Mouse (Mus musculus) midbrain, embryonic 12.5 days (tissue): ENCODE measurements around the gene Wipf1. TPM values are rescaled to one million over a fixed set of nuclear protein-coding genes. Genes with fewer than 3 reads are reported as not detected.
"Not testable (repeated sequence)": the region's sequence is repeated elsewhere in the genome, so short reads cannot be mapped to it uniquely, and the experiment has no call there.

ENCODE experiments used
- ATAC-seq: fragments of 200-750 bp; cut with Nextera tagmentation; 2 replicates; pipeline ENCODE4 v1.8.0; 2017; ENCODE audit warnings: low read depth, moderate TSS enrichment, moderate library complexity; ENCODE audit not compliant: low FRiP score
- H3K27ac ChIP-seq: fragments of 300-500 bp; sonication (generic); replicated peaks from 2 replicates; pipeline ENCODE4 v1.5.1; 2016; ENCODE audit warnings: mild to moderate bottlenecking
- H3K27me3 ChIP-seq: fragments of 300-500 bp; sonication (generic); 2 replicates; pipeline ENCODE4 v1.6.1; 2016; ENCODE audit warnings: mild to moderate bottlenecking
- H3K36me3 ChIP-seq: fragments of 300-500 bp; sonication (generic); 2 replicates; pipeline ENCODE4 v1.6.1; 2016
- H3K4me1 ChIP-seq: fragments of 300-500 bp; sonication (generic); 2 replicates; pipeline ENCODE4 v1.6.1; 2016
- H3K4me2 ChIP-seq: fragments of 300-500 bp; sonication (generic); replicated peaks from 2 replicates; pipeline ENCODE4 v1.6.1; 2016; ENCODE audit warnings: mild to moderate bottlenecking, moderate library complexity
- H3K4me3 ChIP-seq: fragments of 300-500 bp; sonication (generic); 2 replicates; pipeline ENCODE4 v1.5.1; 2016; ENCODE audit warnings: mild to moderate bottlenecking
- H3K9ac ChIP-seq: fragments of 300-500 bp; sonication (generic); replicated peaks from 2 replicates; pipeline ENCODE4 v1.6.1; 2016; ENCODE audit warnings: mild to moderate bottlenecking, moderate library complexity
- H3K9me3 ChIP-seq: fragments of 300-500 bp; sonication (generic); 2 replicates; pipeline ENCODE4 v1.6.1; 2016; ENCODE audit warnings: mild to moderate bottlenecking
- WGBS: fragments of 180-500 bp; shearing (Covaris S2); methylation state at CpG from one replicate; pipeline ENCODE4 v1.1.7; 2016; 5-methylcytosine and 5-hydroxymethylcytosine counted together
- polyA plus RNA-seq: library from polyadenylated mRNA; unstranded; fragments of >200 nt; fragmentation: Nextera tagmentation; extraction: Ambion mirVana; gene quantifications from 2 replicates; pipeline ENCODE4 v1.2.1, GENCODE M21; 2016

Gene Wipf1
- polyA plus RNA-seq, 1 experiment from 2014 or later, result 5.3 TPM

- peak; percentile 71; the same call in 1 of the 2 replicates for ATAC-seq
- no peak overlapping the region for H3K27ac ChIP-seq
- H3K36me3 ChIP-seq, result no peaks in the 10 kb centered on the region
- peak overlapping the region; percentile 72 for H3K4me2 ChIP-seq
- no peaks in the 10 kb centered on the region for H3K9me3 ChIP-seq
- H3K27me3 ChIP-seq, result 0 out of 2 replicates have a peak, but pooled peaks cover 3% of the 10 kb centered on the region
- H3K9ac ChIP-seq, result 0 out of 2 replicates have a peak overlapping the region, but pooled peaks have one; percentile 15
- peak overlapping the region; percentile 44 for H3K4me3 ChIP-seq
- 2% methylated on average over 8 of the region's 8 CpGs for WGBS
- peaks cover 13% of the 10 kb centered on the region; the same call in 1 of the 2 replicates for H3K4me1 ChIP-seq
These were observed 32.1 kb upstream of the Wipf1 start for GRCm38 (mm10) chr2:73561665-73562063.

GRCm38 (mm10) chr2:73560899-73561664 lies 31.5 kb upstream of the Wipf1 start:
- WGBS, result 1% methylated on average over 19 of the region's 23 CpGs
- ATAC-seq, result peak; percentile 60
- H3K4me1 ChIP-seq, result peaks cover 11% of the 10 kb centered on the region; the same call in 1 of the 2 replicates
- peak overlapping the region; percentile 50 for H3K9ac ChIP-seq
- H3K9me3 ChIP-seq, result no peaks in the 10 kb centered on the region
- 0 out of 2 replicates have a peak, but pooled peaks cover 3% of the 10 kb centered on the region for H3K27me3 ChIP-seq
- H3K4me3 ChIP-seq, result peak overlapping the region; percentile 44
- H3K4me2 ChIP-seq, result peak overlapping the region; percentile 72
- no peak overlapping the region for H3K27ac ChIP-seq
- H3K36me3 ChIP-seq, result no peaks in the 10 kb centered on the region

GRCm38 (mm10) chr2:73560445-73560844 lies 30.9 kb upstream of the Wipf1 start:
- Histone ChIP-seq H3K9me3 (no peaks in the 10 kb centered on the region), H3K36me3 (no peaks in the 10 kb centered on the region), H3K9ac (peak overlapping the region; percentile 50; the same call in 1 of the 2 replicates), H3K27ac (no peak overlapping the region), H3K4me3 (peak overlapping the region; percentile 44), H3K27me3 (peaks cover 3% of the 10 kb centered on the region; the same call in 1 of the 2 replicates), H3K4me1 (peaks cover 8% of the 10 kb centered on the region; the same call in 1 of the 2 replicates), H3K4me2 (peak overlapping the region; percentile 72)
- WGBS, result 43% methylated on average over 7 of the region's 7 CpGs
- ATAC-seq, result no peak

GRCm38 (mm10) chr2:73557956-73558355 lies 28.4 kb upstream of the Wipf1 start:
- no peak for ATAC-seq
- Histone ChIP-seq H3K9me3 (no peaks in the 10 kb centered on the region), H3K4me2 (no peak overlapping the region), H3K27me3 (peaks cover 3% of the 10 kb centered on the region; the same call in 1 of the 2 replicates), H3K4me1 (peaks cover 8% of the 10 kb centered on the region; the same call in 1 of the 2 replicates), H3K4me3 (no peak overlapping the region), H3K9ac (no peak overlapping the region), H3K36me3 (no peaks in the 10 kb centered on the region), H3K27ac (no peak overlapping the region)
- WGBS, result 83% methylated on average over 8 of the region's 8 CpGs

- not testable (repeated sequence) for H3K4me1 ChIP-seq, H3K9ac ChIP-seq, H3K4me3 ChIP-seq, H3K27ac ChIP-seq, H3K27me3 ChIP-seq, H3K9me3 ChIP-seq, ATAC-seq, H3K4me2 ChIP-seq, H3K36me3 ChIP-seq
- 96% methylated on average over 3 of the region's 3 CpGs for WGBS
These were observed 27.5 kb upstream of the Wipf1 start for GRCm38 (mm10) chr2:73557061-73557460.

GRCm38 (mm10) chr2:73554389-73554788 lies 24.9 kb upstream of the Wipf1 start:
- Histone ChIP-seq H3K4me2 (no peak overlapping the region), H3K27ac (no peak overlapping the region), H3K4me1 (no peaks in the 10 kb centered on the region), H3K27me3 (no peaks in the 10 kb centered on the region; the same call in 1 of the 2 replicates), H3K9ac (no peak overlapping the region), H3K9me3 (no peaks in the 10 kb centered on the region), H3K36me3 (no peaks in the 10 kb centered on the region), H3K4me3 (no peak overlapping the region)
- WGBS, result 76% methylated on average over 3 of the region's 3 CpGs
- ATAC-seq, result no peak

- no peak for ATAC-seq
- H3K9ac ChIP-seq, result no peak overlapping the region
- 79% methylated on average over 3 of the region's 3 CpGs for WGBS
- H3K9me3 ChIP-seq, result no peaks in the 10 kb centered on the region
- H3K4me2 ChIP-seq, result no peak overlapping the region
- H3K4me3 ChIP-seq, result no peak overlapping the region
- H3K4me1 ChIP-seq, result no peaks in the 10 kb centered on the region
- H3K36me3 ChIP-seq, result no peaks in the 10 kb centered on the region
- no peaks in the 10 kb centered on the region; the same call in none of the 2 replicates for H3K27me3 ChIP-seq
- no peak overlapping the region for H3K27ac ChIP-seq
These were observed 23.4 kb upstream of the Wipf1 start for GRCm38 (mm10) chr2:73552926-73553325.

GRCm38 (mm10) chr2:73550725-73551124 lies 21.2 kb upstream of the Wipf1 start:
- Histone ChIP-seq H3K4me3 (no peak overlapping the region), H3K36me3 (no peaks in the 10 kb centered on the region), H3K4me2 (no peak overlapping the region), H3K9ac (no peak overlapping the region), H3K27ac (no peak overlapping the region), H3K9me3 (no peaks in the 10 kb centered on the region), H3K27me3 (no peaks in the 10 kb centered on the region; the same call in none of the 2 replicates), H3K4me1 (no peaks in the 10 kb centered on the region)
- WGBS, result 24% methylated on average over 6 of the region's 6 CpGs
- no peak for ATAC-seq

- Histone ChIP-seq H3K36me3 (no peaks in the 10 kb centered on the region), H3K27ac (no peak overlapping the region), H3K9me3 (no peaks in the 10 kb centered on the region), H3K9ac (no peak overlapping the region), H3K4me1 (no peaks in the 10 kb centered on the region), H3K4me3 (no peak overlapping the region), H3K27me3 (no peaks in the 10 kb centered on the region; the same call in 1 of the 2 replicates), H3K4me2 (no peak overlapping the region)
- 74% methylated on average over 2 of the region's 2 CpGs for WGBS
- no peak for ATAC-seq
These were observed 19.0 kb upstream of the Wipf1 start for GRCm38 (mm10) chr2:73548542-73548941.

GRCm38 (mm10) chr2:73547256-73547655 lies 17.7 kb upstream of the Wipf1 start:
- 89% methylated on average over 4 of the region's 4 CpGs for WGBS

GRCm38 (mm10) chr2:73545556-73545955 lies 16.0 kb upstream of the Wipf1 start:
- H3K4me1 ChIP-seq, result peaks cover 1% of the 10 kb centered on the region; the same call in 1 of the 2 replicates
- 64% methylated on average over 2 of the region's 2 CpGs for WGBS
- ATAC-seq, result no peak
- no peak overlapping the region for H3K4me2 ChIP-seq
- H3K9ac ChIP-seq, result no peak overlapping the region
- H3K4me3 ChIP-seq, result no peak overlapping the region
- no peaks in the 10 kb centered on the region for H3K36me3 ChIP-seq
- H3K27ac ChIP-seq, result no peak overlapping the region
- H3K9me3 ChIP-seq, result no peaks in the 10 kb centered on the region
- peaks cover 6% of the 10 kb centered on the region; the same call in 1 of the 2 replicates for H3K27me3 ChIP-seq

More at GRCm38 (mm10) chr2:73547256-73547655, 17.7 kb upstream of the Wipf1 start:
- no peak overlapping the region for H3K4me3 ChIP-seq
- no peak overlapping the region for H3K4me2 ChIP-seq
- H3K27me3 ChIP-seq, result no peaks in the 10 kb centered on the region; the same call in 1 of the 2 replicates
- H3K9ac ChIP-seq, result no peak overlapping the region
- ATAC-seq, result no peak
- H3K9me3 ChIP-seq, result no peaks in the 10 kb centered on the region
- H3K27ac ChIP-seq, result no peak overlapping the region
- H3K4me1 ChIP-seq, result no peaks in the 10 kb centered on the region
- no peaks in the 10 kb centered on the region for H3K36me3 ChIP-seq

- H3K4me2 ChIP-seq, result peak overlapping the region; percentile 15; the same call in 1 of the 2 replicates
- H3K27me3 ChIP-seq, result peaks cover 6% of the 10 kb centered on the region; the same call in 1 of the 2 replicates
- no peak overlapping the region for H3K9ac ChIP-seq
- no peaks in the 10 kb centered on the region for H3K36me3 ChIP-seq
- no peak overlapping the region for H3K27ac ChIP-seq
- WGBS, result 42% methylated on average over 16 of the region's 16 CpGs
- ATAC-seq, result no peak
- no peaks in the 10 kb centered on the region for H3K9me3 ChIP-seq
- peaks cover 5% of the 10 kb centered on the region; the same call in 1 of the 2 replicates for H3K4me1 ChIP-seq
- H3K4me3 ChIP-seq, result no peak overlapping the region
These were observed 11.1 kb upstream of the Wipf1 start for GRCm38 (mm10) chr2:73540450-73541162.
